Mouse (Mus musculus): Measurements from ENCODE around the gene Gm28490.
"Not testable (repeated sequence)": the region's sequence is repeated elsewhere in the genome, so short reads cannot be mapped to it uniquely, and the experiment has no call there.

The Gm28490 gene

GRCm38 (mm10) chrY:31634656-31635055 is at the start of gene Gm28490:
Gene Gm28490, minus strand, starts transcription at chrY:31634756.
- not testable (repeated sequence) for DNase-seq

Measured in kidney, adult 18-20 months (tissue).